Mouse (Mus musculus) cerebellum, adult 2 months (tissue): ENCODE data around the gene Mup19.

Experiments
- CTCF ChIP-seq: fragments of 200-500 bp; IDR thresholded peaks from 2 replicates; pipeline ENCODE4 v1.5.1; 2011; ENCODE audit warnings: low read depth, mild to moderate bottlenecking, control low read depth, low read length, moderate library complexity, borderline replicate concordance; ENCODE audit not compliant: insufficient read depth
- POLR2A ChIP-seq: fragments of 200-500 bp; IDR thresholded peaks from 2 replicates; pipeline ENCODE4 v1.6.1; 2011; ENCODE audit warnings: low read length, control low read depth, borderline replicate concordance; ENCODE audit not compliant: insufficient read depth

GRCm38 (mm10) chr4:61823185-61823584, 41.1 kb upstream of the Mup19 start:
- TF ChIP-seq POLR2A (no peak), CTCF (no peak)
